Mouse (Mus musculus): Measurements from ENCODE around the gene Thsd4. TPM values are rescaled to one million over a fixed set of nuclear protein-coding genes. Genes with fewer than 3 reads are reported as not detected.

Gene Thsd4
- polyA plus RNA-seq, 1 experiment from 2014 or later = 3.0 TPM

DNA sequence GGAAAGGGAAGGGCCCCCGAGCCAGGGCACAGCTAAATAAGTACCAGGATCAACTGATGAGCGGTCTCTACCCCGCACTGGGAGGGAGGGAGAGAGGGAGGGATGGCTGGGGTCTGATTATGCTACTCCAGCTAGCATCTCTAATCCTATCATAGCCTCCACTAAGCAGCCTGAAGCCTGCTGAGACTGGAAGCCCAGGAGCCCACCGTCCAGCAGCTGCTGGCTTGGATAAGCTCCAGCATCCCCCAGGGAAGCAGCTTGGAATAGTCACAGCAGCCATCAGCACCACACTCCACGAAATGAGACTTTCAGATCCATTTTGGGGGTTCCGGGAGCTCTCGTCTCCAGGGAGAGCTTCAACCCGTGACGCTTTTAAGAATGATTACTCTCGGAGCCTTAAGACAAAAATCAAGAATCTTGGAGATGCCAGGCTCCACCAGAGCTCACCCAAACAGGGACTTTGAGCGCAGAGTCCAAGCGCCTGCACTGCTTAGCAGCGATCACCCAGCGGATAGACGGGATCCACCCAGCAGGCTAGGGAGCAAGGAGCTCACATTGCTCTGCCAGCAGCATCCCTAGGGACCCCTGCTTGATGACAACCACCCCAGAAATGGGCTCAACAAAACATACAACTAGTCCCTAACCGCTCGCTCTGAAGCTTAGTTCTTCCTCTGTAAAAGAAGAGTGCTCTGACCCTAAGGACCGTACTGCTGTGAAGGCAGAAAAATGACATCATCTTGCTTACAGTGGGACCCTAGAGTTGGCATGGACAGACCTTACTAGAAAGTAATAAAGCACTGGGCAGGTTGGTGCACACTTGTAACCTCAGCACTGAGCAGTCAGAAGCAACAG is 64.3 kb downstream of the Thsd4 start:
- Histone ChIP-seq H3K9me3 (replicated peaks; ENCODE audit: control insufficient read depth, low read length) (no peaks in the 10 kb centered on the region), H3K36me3 (replicated peaks; ENCODE audit: control insufficient read depth, insufficient read depth, low read depth, low read length) (no peaks in the 10 kb centered on the region), H3K4me2 (ENCODE audit: low read depth, low read length) (no peak overlapping the region), H3K9ac (replicated peaks; ENCODE audit: low read length) (no peak overlapping the region), H3K4me3 (ENCODE audit: low read depth, low read length) (no peak overlapping the region), H3K4me1 (ENCODE audit: control insufficient read depth, insufficient read depth, low read length) (no peaks in the 10 kb centered on the region), H3K27ac (replicated peaks; ENCODE audit: low read depth, low read length) (no peak overlapping the region), H3K27me3 (ENCODE audit: control insufficient read depth, insufficient read depth, low read length) (no peaks in the 10 kb centered on the region)
- peak; percentile 6 for DNase-seq (ENCODE audit: low spot score)
- WGBS = 44% methylated on average over 18 of the region's 18 CpGs
- ATAC-seq (replicated peaks; ENCODE audit: insufficient number of reproducible peaks, low FRiP score, low TSS enrichment, low read depth) = no peak

DNA sequence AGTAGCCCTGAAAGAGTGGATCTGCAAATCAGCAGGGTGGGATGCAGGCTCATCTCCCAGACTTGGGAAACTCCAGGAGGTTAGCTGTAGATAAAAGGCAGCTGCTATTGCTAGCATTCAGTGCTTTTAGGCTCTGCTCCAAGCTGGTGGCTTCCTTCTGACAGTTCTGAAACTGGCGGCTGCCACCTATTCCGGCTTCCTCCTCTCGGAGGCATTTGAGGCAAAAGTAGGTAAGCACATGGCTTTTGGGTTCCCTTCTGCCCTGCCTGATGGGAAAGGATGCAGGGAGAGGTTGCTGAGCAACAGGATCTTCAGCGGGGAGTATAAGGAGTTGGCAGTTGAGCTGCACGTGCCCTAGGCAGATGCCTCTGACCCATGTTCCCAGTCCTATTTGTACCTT is 65.2 kb downstream of the Thsd4 start:
- Histone ChIP-seq H3K9ac (replicated peaks; ENCODE audit: low read length) (no peak overlapping the region), H3K36me3 (replicated peaks; ENCODE audit: control insufficient read depth, insufficient read depth, low read depth, low read length) (no peaks in the 10 kb centered on the region), H3K9me3 (replicated peaks; ENCODE audit: control insufficient read depth, low read length) (no peaks in the 10 kb centered on the region), H3K4me3 (ENCODE audit: low read depth, low read length) (no peak overlapping the region), H3K4me1 (ENCODE audit: control insufficient read depth, insufficient read depth, low read length) (no peaks in the 10 kb centered on the region), H3K27ac (replicated peaks; ENCODE audit: low read depth, low read length) (no peak overlapping the region), H3K27me3 (ENCODE audit: control insufficient read depth, insufficient read depth, low read length) (no peaks in the 10 kb centered on the region), H3K4me2 (ENCODE audit: low read depth, low read length) (no peak overlapping the region)
- ATAC-seq (replicated peaks; ENCODE audit: insufficient number of reproducible peaks, low FRiP score, low TSS enrichment, low read depth) (no peak), DNase-seq (ENCODE audit: low spot score) (no peak)
- WGBS = 62% methylated on average over 5 of the region's 5 CpGs

DNA sequence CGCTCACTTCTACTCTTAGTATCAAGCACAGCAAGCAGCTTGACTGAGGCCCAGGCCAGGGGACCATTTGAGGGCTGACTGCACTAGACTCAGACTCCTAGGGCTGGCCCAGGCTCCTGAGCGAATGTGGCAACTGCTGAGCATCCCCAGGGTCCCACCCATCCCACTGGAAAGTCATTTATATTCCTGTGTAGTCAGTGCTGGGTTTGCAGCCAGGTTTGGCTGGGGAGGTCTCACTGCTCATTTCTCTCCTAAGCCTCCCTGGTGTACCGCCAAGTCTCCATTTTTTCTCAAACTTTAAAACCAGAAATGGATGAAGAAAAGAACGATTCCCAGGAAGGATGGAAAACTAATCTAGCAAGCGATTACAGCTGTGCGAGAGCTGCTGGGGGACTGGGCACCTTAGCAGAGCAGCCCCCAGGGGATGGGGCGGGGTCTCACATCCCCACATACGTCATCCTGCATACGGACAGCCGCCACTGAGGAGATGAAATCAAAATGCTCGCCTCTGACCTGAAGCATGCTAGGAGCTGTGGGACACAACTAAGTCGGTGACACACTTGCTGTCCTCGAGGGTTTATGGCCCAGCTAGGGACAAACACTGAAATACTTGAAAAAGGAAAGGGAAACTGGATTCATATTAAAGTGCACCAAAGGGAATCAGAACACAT is 67.3 kb downstream of the Thsd4 start:
- 80% methylated on average over 13 of the region's 13 CpGs for WGBS
- H3K4me3 ChIP-seq (ENCODE audit: low read depth, low read length) = no peak overlapping the region
- H3K4me1 ChIP-seq (ENCODE audit: control insufficient read depth, insufficient read depth, low read length) = no peaks in the 10 kb centered on the region
- no peak for DNase-seq (ENCODE audit: low spot score)
- no peak overlapping the region for H3K9ac ChIP-seq (replicated peaks; ENCODE audit: low read length)
- H3K9me3 ChIP-seq (replicated peaks; ENCODE audit: control insufficient read depth, low read length) = no peaks in the 10 kb centered on the region
- H3K27ac ChIP-seq (replicated peaks; ENCODE audit: low read depth, low read length) = no peak overlapping the region
- no peaks in the 10 kb centered on the region for H3K36me3 ChIP-seq (replicated peaks; ENCODE audit: control insufficient read depth, insufficient read depth, low read depth, low read length)
- H3K27me3 ChIP-seq (ENCODE audit: control insufficient read depth, insufficient read depth, low read length) = no peaks in the 10 kb centered on the region
- ATAC-seq (replicated peaks; ENCODE audit: insufficient number of reproducible peaks, low FRiP score, low TSS enrichment, low read depth) = no peak
- H3K4me2 ChIP-seq (ENCODE audit: low read depth, low read length) = no peak overlapping the region

DNA sequence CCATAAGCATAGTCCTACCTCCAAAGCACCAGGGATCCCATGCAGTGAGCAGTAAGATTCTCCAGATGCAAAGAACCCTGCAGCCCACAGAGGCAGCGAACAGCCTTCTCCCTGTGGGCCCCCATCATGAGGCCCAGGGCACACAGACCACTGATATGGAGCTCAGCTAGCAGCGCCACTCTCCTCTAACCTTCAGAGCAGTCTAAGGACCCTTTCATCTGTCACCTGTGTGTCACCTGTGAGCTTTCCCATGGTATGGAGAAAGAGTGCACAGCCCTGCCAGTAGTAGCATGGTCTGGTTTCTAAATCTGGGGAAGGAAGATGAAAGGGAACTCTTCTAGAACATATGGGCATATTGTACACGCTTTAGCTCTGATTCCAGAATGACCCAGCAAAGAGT is 72.3 kb downstream of the Thsd4 start:
- H3K27me3 ChIP-seq (ENCODE audit: control insufficient read depth, insufficient read depth, low read length) = no peaks in the 10 kb centered on the region
- no peaks in the 10 kb centered on the region for H3K36me3 ChIP-seq (replicated peaks; ENCODE audit: control insufficient read depth, insufficient read depth, low read depth, low read length)
- no peak for ATAC-seq (replicated peaks; ENCODE audit: insufficient number of reproducible peaks, low FRiP score, low TSS enrichment, low read depth)

DNA sequence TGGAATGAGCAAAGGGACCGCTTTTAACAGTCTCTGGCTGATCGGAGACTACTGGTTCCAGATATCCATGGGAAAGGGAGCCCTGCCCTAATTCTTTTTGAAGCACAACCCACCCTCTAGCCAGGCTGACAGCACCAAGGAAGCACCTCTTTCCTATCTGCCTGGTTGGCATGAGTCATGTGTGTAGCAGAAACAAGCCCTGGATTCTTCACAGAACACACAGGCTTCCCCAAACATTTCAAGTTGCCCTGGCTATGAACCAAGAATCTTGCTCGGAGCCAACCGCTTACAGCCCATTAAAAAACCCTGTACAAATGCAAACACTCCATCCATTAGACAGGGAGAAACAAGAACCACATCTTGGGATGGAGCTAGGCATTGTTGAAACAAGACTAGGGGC is 76.0 kb downstream of the Thsd4 start:
- Histone ChIP-seq H3K4me3 (ENCODE audit: low read depth, low read length) (no peak overlapping the region), H3K27ac (replicated peaks; ENCODE audit: low read depth, low read length) (no peak overlapping the region), H3K9me3 (replicated peaks; ENCODE audit: control insufficient read depth, low read length) (no peaks in the 10 kb centered on the region), H3K9ac (replicated peaks; ENCODE audit: low read length) (no peak overlapping the region), H3K27me3 (ENCODE audit: control insufficient read depth, insufficient read depth, low read length) (no peaks in the 10 kb centered on the region), H3K4me2 (ENCODE audit: low read depth, low read length) (no peak overlapping the region), H3K4me1 (ENCODE audit: control insufficient read depth, insufficient read depth, low read length) (no peaks in the 10 kb centered on the region), H3K36me3 (replicated peaks; ENCODE audit: control insufficient read depth, insufficient read depth, low read depth, low read length) (no peaks in the 10 kb centered on the region)
- no peak for DNase-seq (ENCODE audit: low spot score)
- 81% methylated on average over 4 of the region's 4 CpGs for WGBS
- ATAC-seq (replicated peaks; ENCODE audit: insufficient number of reproducible peaks, low FRiP score, low TSS enrichment, low read depth) = no peak

More for the DNA sequence above, 72.3 kb downstream of the Thsd4 start:
- Histone ChIP-seq H3K4me3 (ENCODE audit: low read depth, low read length) (no peak overlapping the region), H3K9ac (replicated peaks; ENCODE audit: low read length) (no peak overlapping the region), H3K4me2 (ENCODE audit: low read depth, low read length) (no peak overlapping the region), H3K9me3 (replicated peaks; ENCODE audit: control insufficient read depth, low read length) (no peaks in the 10 kb centered on the region), H3K27ac (replicated peaks; ENCODE audit: low read depth, low read length) (no peak overlapping the region), H3K4me1 (ENCODE audit: control insufficient read depth, insufficient read depth, low read length) (no peaks in the 10 kb centered on the region)
- WGBS = 87% methylated on average over 3 of the region's 3 CpGs
- DNase-seq (ENCODE audit: low spot score) = no peak

DNA sequence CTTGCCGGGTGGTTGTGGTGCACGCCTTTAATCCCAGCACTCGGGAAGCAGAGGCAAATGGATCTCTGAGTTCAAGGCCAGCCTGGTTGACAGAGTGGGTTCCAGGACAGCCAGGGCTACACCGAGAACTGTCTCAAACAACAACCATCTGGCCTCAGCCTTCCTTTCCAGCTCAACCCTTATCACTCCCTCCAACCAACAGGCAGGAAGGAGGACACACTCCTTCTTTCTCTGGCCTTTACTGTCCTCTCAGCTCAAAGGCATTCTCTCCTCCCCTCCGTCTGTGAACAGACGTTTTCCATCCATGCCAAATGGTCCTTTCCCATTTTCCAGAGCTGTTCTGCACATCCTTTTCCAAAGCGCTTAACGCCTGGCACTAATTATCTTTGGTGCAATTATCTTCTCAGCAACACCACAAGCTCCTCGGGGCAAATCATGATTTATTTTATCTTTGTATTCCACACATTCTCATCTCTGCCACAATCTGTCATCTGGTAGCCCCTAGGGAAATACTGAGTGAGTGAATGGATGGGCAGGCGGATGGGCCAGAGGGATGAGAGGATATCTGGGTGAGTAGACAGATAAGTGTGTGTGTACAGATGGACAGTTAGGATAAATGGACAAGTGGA is 80.5 kb downstream of the Thsd4 start:
- Histone ChIP-seq H3K9ac (replicated peaks; ENCODE audit: low read length) (no peak overlapping the region), H3K4me1 (ENCODE audit: control insufficient read depth, insufficient read depth, low read length) (no peaks in the 10 kb centered on the region), H3K36me3 (replicated peaks; ENCODE audit: control insufficient read depth, insufficient read depth, low read depth, low read length) (no peaks in the 10 kb centered on the region), H3K27ac (replicated peaks; ENCODE audit: low read depth, low read length) (no peak overlapping the region), H3K9me3 (replicated peaks; ENCODE audit: control insufficient read depth, low read length) (no peaks in the 10 kb centered on the region), H3K27me3 (ENCODE audit: control insufficient read depth, insufficient read depth, low read length) (no peaks in the 10 kb centered on the region), H3K4me3 (ENCODE audit: low read depth, low read length) (no peak overlapping the region), H3K4me2 (ENCODE audit: low read depth, low read length) (no peak overlapping the region)
- DNase-seq (ENCODE audit: low spot score) (no peak), ATAC-seq (replicated peaks; ENCODE audit: insufficient number of reproducible peaks, low FRiP score, low TSS enrichment, low read depth) (no peak)
- WGBS = 66% methylated on average over 10 of the region's 10 CpGs

DNA sequence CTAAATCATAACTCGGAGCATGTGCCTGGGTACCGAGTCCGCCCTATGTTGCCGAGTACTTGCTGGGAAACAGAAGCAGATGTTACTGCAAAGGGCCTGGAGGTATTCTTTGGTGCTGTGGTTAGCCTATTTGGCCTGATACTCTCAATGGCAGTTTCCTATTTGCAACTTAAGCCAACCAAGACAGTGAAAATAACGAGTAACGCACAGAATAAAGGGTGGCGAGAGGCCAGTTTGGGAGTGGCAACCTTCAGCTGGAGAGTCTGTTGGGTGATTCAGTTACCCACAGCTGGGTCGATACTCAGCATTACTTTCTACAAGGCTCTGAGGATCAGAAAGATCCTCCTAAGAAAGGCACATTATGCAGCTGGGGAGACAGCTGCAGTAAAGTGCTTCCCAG is 81.3 kb downstream of the Thsd4 start:
- Histone ChIP-seq H3K36me3 (replicated peaks; ENCODE audit: control insufficient read depth, insufficient read depth, low read depth, low read length) (no peaks in the 10 kb centered on the region), H3K9me3 (replicated peaks; ENCODE audit: control insufficient read depth, low read length) (no peaks in the 10 kb centered on the region), H3K4me1 (ENCODE audit: control insufficient read depth, insufficient read depth, low read length) (no peaks in the 10 kb centered on the region), H3K9ac (replicated peaks; ENCODE audit: low read length) (no peak overlapping the region), H3K27ac (replicated peaks; ENCODE audit: low read depth, low read length) (no peak overlapping the region), H3K4me3 (ENCODE audit: low read depth, low read length) (no peak overlapping the region), H3K4me2 (ENCODE audit: low read depth, low read length) (no peak overlapping the region), H3K27me3 (ENCODE audit: control insufficient read depth, insufficient read depth, low read length) (no peaks in the 10 kb centered on the region)
- ATAC-seq (replicated peaks; ENCODE audit: insufficient number of reproducible peaks, low FRiP score, low TSS enrichment, low read depth) (no peak), DNase-seq (ENCODE audit: low spot score) (peak; percentile 50)
- WGBS = 75% methylated on average over 8 of the region's 8 CpGs

- no peak overlapping the region for H3K9ac ChIP-seq (replicated peaks; ENCODE audit: low read length)
- no peaks in the 10 kb centered on the region for H3K27me3 ChIP-seq (ENCODE audit: control insufficient read depth, insufficient read depth, low read length)
- no peak for DNase-seq (ENCODE audit: low spot score)
- no peaks in the 10 kb centered on the region for H3K36me3 ChIP-seq (replicated peaks; ENCODE audit: control insufficient read depth, insufficient read depth, low read depth, low read length)
- no peak overlapping the region for H3K4me3 ChIP-seq (ENCODE audit: low read depth, low read length)
- no peaks in the 10 kb centered on the region for H3K9me3 ChIP-seq (replicated peaks; ENCODE audit: control insufficient read depth, low read length)
- H3K4me1 ChIP-seq (ENCODE audit: control insufficient read depth, insufficient read depth, low read length) = no peaks in the 10 kb centered on the region
- H3K27ac ChIP-seq (replicated peaks; ENCODE audit: low read depth, low read length) = no peak overlapping the region
- WGBS = 88% methylated on average over 3 of the region's 3 CpGs
- ATAC-seq (replicated peaks; ENCODE audit: insufficient number of reproducible peaks, low FRiP score, low TSS enrichment, low read depth) = no peak
- no peak overlapping the region for H3K4me2 ChIP-seq (ENCODE audit: low read depth, low read length)
Measured at GRCm38 (mm10) chr9:60436246-60436645, 85.6 kb downstream of the Thsd4 start.
